Mouse (Mus musculus) ovary, postnatal 36 days (tissue): Measurements from ENCODE around the gene Mamdc4.

Source experiments
- DNase-seq: peaks from one replicate; pipeline ENCODE4 v3.0.0; 2022; ENCODE audit warnings: low spot score, mixed read lengths

Gene Mamdc4

GRCm38 (mm10) chr2:25582466-25583119 lies 7.9 kb upstream of the Mamdc4 start:
- DNase-seq = peak; percentile 38

GRCm38 (mm10) chr2:25581901-25582301 lies 7.3 kb upstream of the Mamdc4 start:
- no peak for DNase-seq

- peak; percentile 56 for DNase-seq
These were observed 6.7 kb upstream of the Mamdc4 start, which contains the start of gene Ajm1 for GRCm38 (mm10) chr2:25581294-25581864. Gene Ajm1, minus strand, starts transcription at chr2:25581757.

DNA sequence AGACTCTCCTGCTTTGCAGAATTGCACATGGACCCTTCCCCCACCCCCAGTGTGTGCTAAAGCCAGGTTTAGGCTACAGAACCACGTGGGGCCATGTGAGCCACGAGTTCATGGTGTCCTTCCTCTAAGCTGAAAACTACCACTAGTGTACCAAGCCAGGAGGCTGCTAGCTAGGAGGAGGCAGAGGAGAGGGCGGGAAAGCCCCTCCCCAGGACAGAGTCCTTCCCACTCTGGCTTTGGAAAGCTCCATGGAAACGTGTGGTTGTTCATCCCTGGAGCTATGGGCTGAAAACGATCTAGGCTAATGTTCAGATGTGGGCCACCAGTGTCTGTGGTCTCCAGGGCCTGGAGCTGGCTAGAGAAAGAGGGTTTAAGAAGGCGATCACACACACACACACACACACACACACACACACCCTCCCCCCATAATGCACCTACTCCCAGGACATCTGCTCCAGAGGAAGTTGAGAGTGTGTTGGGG lies 6.0 kb upstream of the Mamdc4 start:
- DNase-seq = no peak

GRCm38 (mm10) chr2:25579737-25580460 lies 5.3 kb upstream of the Mamdc4 start:
- no peak for DNase-seq

DNA sequence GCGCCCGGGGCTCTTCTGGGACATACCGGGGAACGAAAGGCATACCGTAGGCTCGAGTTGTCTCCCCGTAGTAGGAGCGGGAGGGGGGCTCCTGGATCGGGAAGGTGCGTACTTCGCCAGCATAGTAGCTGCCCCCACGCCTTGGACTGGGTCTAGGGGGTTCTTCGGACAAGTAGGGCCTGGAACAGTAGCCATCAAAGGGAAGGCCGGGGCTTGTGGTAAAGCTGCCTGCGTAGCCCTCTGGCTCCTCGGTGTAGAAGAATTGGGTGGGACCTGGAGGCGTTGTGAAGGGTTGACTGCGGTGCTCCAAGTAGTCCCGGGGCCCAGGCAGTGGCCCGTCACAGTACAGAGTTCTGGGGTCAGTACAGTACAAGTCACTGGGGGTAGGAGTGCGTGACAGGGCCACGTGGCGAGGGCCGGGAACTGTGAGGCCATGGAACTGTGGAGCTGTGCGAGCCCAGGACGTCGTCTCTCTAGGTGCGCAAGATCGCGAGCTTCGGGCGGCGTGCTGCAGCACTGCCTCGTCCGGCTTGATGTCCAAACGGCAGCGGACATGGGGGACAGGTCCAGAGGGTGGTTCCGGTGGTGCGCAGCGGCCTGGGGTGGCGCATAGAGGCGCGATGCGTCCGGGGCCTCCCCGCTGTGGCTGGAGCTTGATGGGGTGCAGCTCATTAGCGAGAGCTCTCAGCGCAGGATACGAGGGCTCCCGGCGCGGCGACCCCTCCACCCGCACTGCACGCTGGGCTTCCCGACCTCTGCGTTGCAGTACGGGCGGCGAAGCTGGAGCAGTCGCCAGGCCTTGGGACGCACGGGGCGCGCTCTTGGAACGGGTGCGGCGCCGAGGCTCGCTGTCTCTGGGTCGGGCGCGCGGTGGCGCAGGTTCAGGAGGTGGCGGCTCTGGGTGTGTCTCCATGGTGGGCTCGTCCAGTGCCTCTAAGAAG lies 4.4 kb upstream of the Mamdc4 start:
- no peak for DNase-seq

- no peak for DNase-seq
These were observed 3.5 kb upstream of the Mamdc4 start for GRCm38 (mm10) chr2:25577951-25578795.

- DNase-seq = no peak
These were observed 2.6 kb upstream of the Mamdc4 start for GRCm38 (mm10) chr2:25576965-25577891.

DNA sequence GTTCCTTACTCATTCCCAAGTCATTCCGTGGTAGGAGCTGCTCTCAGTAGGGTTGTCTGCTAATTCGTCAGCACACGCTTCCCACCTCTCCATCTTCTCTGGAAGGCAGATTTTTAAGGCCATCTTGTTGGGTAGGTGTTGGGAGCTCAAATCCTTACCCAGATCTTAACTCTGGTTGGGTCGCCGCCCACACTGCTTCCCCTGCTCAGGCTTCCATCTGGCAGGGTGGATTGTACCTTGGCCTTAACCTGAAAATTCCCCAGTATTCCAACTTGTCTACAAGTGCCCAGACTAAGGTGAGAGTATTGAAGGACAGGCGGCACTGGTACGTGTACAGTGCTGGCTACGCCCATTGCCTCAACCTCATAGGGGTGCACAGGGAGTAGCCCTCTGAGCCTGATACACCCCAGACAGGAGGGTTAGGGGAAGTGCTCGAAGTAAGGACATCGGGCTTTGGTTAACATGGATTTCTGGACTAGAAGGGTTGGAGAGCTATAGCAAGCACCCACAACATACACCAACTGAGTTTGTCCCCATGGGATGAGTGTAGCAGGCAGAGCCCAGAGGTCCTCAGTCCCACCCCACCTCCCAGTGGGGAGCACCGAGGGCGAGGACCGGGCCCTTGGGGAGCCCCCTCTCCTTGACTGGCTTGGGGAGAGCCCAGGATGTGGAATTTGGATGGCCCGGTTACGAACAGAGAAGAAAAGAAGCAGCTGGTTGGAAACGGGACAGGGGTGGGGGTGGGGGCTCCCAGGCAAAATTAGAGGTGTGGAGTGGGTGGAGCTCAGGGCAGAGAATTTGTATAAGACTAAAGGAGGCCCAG lies 1.6 kb upstream of the Mamdc4 start:
- DNase-seq = no peak

GRCm38 (mm10) chr2:25575432-25576027 lies 885 bp upstream of the Mamdc4 start:
- DNase-seq = peak; percentile 58

- no peak for DNase-seq
These were observed 509 bp downstream of the Mamdc4 start for GRCm38 (mm10) chr2:25574136-25574535.

- DNase-seq = no peak
These were observed 1.6 kb downstream of the Mamdc4 start for GRCm38 (mm10) chr2:25573068-25573467.

- DNase-seq = no peak
These were observed 3.4 kb downstream of the Mamdc4 start for GRCm38 (mm10) chr2:25571221-25571620.

GRCm38 (mm10) chr2:25569323-25569722 lies 5.3 kb downstream of the Mamdc4 start:
- no peak for DNase-seq

GRCm38 (mm10) chr2:25568473-25569019 lies 6.1 kb downstream of the Mamdc4 start:
- no peak for DNase-seq

DNA sequence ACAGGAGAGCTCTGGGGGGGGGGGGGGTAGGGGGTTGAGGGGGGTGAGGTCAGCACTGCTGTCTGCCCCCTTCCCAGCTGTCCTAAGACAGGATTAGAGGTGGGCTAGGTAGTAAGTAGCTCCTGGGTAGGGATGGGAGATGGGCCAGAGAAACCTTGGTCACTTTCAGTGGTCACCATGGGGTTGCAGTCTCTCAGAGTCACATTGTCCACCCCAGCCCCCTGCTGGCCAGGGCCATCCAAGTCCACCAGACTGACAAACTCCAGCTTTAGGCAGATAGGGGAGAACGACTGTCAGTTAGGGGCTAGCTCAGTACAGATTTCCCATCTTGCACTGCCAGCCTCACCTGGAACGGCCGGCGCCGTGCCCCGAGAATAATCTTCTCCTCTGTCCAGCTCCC lies 8.1 kb downstream of the Mamdc4 start:
- DNase-seq = no peak

DNA sequence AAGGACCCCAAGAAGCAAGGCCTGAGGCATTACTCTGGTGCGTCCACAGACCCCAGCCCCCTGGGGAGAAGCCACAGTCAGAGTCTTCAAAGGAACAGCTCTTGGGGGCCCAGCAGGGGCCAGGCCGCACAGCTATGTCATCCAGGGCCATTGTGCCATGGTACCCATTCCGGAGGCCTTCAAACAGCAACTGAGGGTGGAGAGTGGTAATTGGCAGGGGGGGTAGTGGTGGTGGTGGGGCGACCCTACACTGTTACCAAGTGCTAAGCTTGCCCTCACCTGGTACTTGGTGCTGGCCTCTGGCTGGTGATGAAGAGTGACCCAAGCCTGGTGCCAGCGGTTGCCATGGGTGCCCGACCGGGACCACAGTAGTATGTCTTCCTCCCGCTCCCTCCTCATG lies 8.9 kb downstream of the Mamdc4 start:
- no peak for DNase-seq

DNA sequence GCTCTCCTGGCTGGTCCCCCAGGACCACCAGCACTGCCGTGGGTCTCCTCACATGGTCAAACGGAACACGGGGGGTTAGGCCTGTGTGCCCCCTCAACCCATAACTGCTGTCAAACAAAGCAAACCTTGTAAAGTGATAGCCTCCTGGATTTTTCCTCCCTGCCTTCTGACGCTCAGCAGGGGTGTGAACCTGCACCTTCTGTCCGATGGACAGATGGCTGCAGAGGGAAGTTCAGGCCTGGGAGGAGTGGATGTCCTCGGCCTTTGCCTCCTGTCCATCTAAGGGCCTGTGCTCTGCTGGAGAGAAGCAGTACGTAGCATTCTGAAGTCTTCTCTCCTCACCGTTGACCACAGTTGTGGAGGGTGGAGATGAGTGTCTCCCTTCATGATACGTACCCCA lies 12.7 kb downstream of the Mamdc4 start:
- DNase-seq = no peak
